Mouse (Mus musculus): ENCODE results near the gene Depdc1b. TPM values are rescaled to one million over a fixed set of nuclear protein-coding genes. Genes with fewer than 3 reads are reported as not detected.

Depdc1b gene
- polyA plus RNA-seq, 1 experiment: 11.2 TPM

DNA sequence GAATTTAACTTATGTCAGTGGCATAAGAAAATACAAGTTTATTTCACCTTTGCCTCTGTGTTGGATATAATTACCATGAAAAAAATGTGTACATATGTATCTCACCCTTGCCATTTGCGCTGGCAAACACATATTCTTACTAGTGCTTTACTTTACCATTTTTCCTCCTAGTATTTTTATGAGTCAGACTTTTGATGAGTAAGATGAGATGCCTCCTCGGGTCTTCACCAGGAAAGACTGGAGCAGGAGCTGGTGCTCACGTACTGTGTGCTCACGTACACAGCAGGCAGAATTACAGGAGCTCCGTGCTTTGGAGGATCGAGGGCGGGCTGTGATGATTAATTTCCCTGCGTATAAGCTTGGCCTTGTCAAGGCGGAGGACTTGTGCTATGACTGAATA, 69.9 kb downstream of the Depdc1b start:
- no peaks in the 10 kb centered on the region for H3K27me3 ChIP-seq (replicated peaks; ENCODE audit: control insufficient read depth, insufficient read depth, low read length)
- no peak overlapping the region for H3K4me3 ChIP-seq (ENCODE audit: insufficient read depth, low read depth, low read length)
- TF ChIP-seq CTCF (conservative IDR thresholded peaks at IDR 0.05; ENCODE audit: insufficient read depth, insufficient read length, low read depth, low read length): no peak
- no peak for TF ChIP-seq POLR2A (IDR thresholded peaks at IDR 0.05; ENCODE audit: low read depth, low read length)
- no peak for DNase-seq
- 81% methylated on average over 9 of the region's 9 CpGs for WGBS
- no peaks in the 10 kb centered on the region for H3K36me3 ChIP-seq (ENCODE audit: control insufficient read depth, insufficient read depth, low read length)
- no peaks in the 10 kb centered on the region for H3K4me1 ChIP-seq (ENCODE audit: control insufficient read depth, insufficient read depth, low read length)
- H3K27ac ChIP-seq (ENCODE audit: insufficient read depth, low read depth, low read length): no peak overlapping the region

DNA sequence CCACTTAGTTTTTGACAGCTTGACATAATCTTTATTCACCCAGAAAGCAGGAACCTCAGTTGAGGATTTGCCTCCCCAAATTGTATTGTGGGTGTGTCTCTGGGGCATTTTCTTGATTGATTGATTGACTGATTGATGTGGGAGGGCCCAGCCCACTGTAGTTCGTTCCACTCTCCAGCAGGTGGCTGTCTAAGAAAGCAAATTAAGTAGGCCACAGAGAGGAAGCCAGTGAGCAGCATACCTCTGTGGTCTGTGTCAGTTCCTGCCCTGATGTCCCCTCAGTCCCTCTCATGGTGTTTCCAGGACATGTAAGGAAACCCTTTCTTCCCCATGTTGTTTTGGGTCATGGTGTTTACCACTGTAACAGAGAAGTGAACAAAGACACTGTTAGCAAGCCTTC, 74.4 kb downstream of the Depdc1b start:
- Histone ChIP-seq H3K4me1 (ENCODE audit: control insufficient read depth, insufficient read depth, low read length) (no peaks in the 10 kb centered on the region), H3K4me3 (ENCODE audit: insufficient read depth, low read depth, low read length) (no peak overlapping the region), H3K27ac (ENCODE audit: insufficient read depth, low read depth, low read length) (no peak overlapping the region), H3K27me3 (replicated peaks; ENCODE audit: control insufficient read depth, insufficient read depth, low read length) (no peaks in the 10 kb centered on the region), H3K36me3 (ENCODE audit: control insufficient read depth, insufficient read depth, low read length) (no peaks in the 10 kb centered on the region)
- no peak for TF ChIP-seq POLR2A (IDR thresholded peaks at IDR 0.05; ENCODE audit: low read depth, low read length)
- TF ChIP-seq CTCF (conservative IDR thresholded peaks at IDR 0.05; ENCODE audit: insufficient read depth, insufficient read length, low read depth, low read length): peak; percentile 86
- WGBS: 0% methylated on average over 1 of the region's 1 CpGs
- peak; percentile 52 for DNase-seq

DNA sequence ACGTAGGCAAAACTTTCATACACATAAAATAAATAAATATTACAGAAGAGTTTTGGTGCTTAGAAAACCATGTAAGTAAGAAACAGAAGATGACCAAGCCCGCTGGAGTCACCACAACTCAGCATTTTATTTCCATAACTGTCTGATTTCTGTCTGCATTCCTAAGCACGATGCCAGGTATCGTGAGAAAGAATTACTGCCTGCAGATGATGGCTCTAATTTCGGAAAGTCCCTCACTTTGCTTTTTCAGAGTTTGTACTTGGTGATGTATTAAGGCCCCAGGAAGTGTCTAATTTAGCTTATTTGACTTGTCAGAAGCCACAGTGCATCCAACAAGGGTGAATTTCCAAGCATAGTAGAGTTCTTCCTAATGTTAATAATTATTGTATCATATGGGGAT, 87.1 kb downstream of the Depdc1b start:
- TF ChIP-seq CTCF (conservative IDR thresholded peaks at IDR 0.05; ENCODE audit: insufficient read depth, insufficient read length, low read depth, low read length) (no peak), POLR2A (IDR thresholded peaks at IDR 0.05; ENCODE audit: low read depth, low read length) (no peak)
- 57% methylated on average over 5 of the region's 5 CpGs for WGBS
- Histone ChIP-seq H3K27me3 (replicated peaks; ENCODE audit: control insufficient read depth, insufficient read depth, low read length) (no peaks in the 10 kb centered on the region), H3K4me3 (ENCODE audit: insufficient read depth, low read depth, low read length) (no peak overlapping the region), H3K36me3 (ENCODE audit: control insufficient read depth, insufficient read depth, low read length) (no peaks in the 10 kb centered on the region; the same call in 1 of the 2 replicates), H3K27ac (ENCODE audit: insufficient read depth, low read depth, low read length) (no peak overlapping the region), H3K4me1 (ENCODE audit: control insufficient read depth, insufficient read depth, low read length) (no peaks in the 10 kb centered on the region)
- DNase-seq: no peak

DNA sequence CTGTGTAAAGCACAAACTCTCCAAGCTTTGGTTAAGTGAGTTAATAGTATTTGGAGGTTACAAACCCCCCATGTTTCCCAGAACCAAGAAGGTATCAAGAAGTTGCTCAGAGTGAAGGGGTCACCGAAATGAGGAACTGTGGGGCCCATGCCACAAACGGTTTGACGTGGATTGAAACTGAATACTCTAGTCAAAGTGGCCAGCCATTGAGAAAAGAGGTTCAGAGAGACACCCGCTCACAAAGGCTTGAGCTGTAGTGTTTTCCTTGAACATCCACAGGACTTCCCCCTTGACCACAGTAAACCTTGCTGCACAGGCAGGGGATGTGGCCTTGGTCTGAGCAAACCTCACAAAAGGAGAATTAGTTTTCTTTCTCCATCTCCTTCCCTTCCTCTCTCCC, 88.2 kb downstream of the Depdc1b start:
- 81% methylated on average over 4 of the region's 4 CpGs for WGBS
- H3K27ac ChIP-seq (ENCODE audit: insufficient read depth, low read depth, low read length): no peak overlapping the region
- no peak overlapping the region for H3K4me3 ChIP-seq (ENCODE audit: insufficient read depth, low read depth, low read length)
- no peak for DNase-seq
- no peaks in the 10 kb centered on the region for H3K27me3 ChIP-seq (replicated peaks; ENCODE audit: control insufficient read depth, insufficient read depth, low read length)
- TF ChIP-seq POLR2A (IDR thresholded peaks at IDR 0.05; ENCODE audit: low read depth, low read length) (no peak), CTCF (conservative IDR thresholded peaks at IDR 0.05; ENCODE audit: insufficient read depth, insufficient read length, low read depth, low read length) (no peak)
- no peaks in the 10 kb centered on the region; the same call in 1 of the 2 replicates for H3K36me3 ChIP-seq (ENCODE audit: control insufficient read depth, insufficient read depth, low read length)
- no peaks in the 10 kb centered on the region for H3K4me1 ChIP-seq (ENCODE audit: control insufficient read depth, insufficient read depth, low read length)

DNA sequence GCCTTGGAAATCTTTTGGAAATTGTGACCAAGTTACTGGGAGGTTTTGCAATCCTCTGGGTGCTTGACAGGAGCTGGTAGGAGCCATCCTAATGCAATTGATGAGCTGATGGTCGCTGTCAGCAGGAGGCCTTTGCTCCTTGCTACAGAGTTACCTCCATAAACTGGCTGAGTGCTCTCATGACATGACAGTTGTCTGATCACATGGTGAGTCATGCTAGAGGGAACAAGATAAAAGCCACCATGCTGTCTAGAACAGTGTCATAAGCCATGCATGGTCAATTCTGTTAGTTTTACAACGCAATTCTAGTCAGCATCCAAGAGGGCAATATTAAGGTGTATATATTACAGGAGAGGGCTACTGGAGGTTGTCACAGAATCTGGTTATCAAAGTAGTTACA, 99.3 kb downstream of the Depdc1b start:
- 58% methylated on average over 2 of the region's 2 CpGs for WGBS
- Histone ChIP-seq H3K4me1 (ENCODE audit: control insufficient read depth, insufficient read depth, low read length) (0 out of 2 replicates have a peak, but pooled peaks cover 6% of the 10 kb centered on the region), H3K36me3 (ENCODE audit: control insufficient read depth, insufficient read depth, low read length) (no peaks in the 10 kb centered on the region), H3K27me3 (replicated peaks; ENCODE audit: control insufficient read depth, insufficient read depth, low read length) (no peaks in the 10 kb centered on the region), H3K4me3 (ENCODE audit: insufficient read depth, low read depth, low read length) (no peak overlapping the region), H3K27ac (ENCODE audit: insufficient read depth, low read depth, low read length) (no peak overlapping the region)
- no peak for TF ChIP-seq POLR2A (IDR thresholded peaks at IDR 0.05; ENCODE audit: low read depth, low read length)
- no peak for TF ChIP-seq CTCF (conservative IDR thresholded peaks at IDR 0.05; ENCODE audit: insufficient read depth, insufficient read length, low read depth, low read length)
- no peak for DNase-seq

DNA sequence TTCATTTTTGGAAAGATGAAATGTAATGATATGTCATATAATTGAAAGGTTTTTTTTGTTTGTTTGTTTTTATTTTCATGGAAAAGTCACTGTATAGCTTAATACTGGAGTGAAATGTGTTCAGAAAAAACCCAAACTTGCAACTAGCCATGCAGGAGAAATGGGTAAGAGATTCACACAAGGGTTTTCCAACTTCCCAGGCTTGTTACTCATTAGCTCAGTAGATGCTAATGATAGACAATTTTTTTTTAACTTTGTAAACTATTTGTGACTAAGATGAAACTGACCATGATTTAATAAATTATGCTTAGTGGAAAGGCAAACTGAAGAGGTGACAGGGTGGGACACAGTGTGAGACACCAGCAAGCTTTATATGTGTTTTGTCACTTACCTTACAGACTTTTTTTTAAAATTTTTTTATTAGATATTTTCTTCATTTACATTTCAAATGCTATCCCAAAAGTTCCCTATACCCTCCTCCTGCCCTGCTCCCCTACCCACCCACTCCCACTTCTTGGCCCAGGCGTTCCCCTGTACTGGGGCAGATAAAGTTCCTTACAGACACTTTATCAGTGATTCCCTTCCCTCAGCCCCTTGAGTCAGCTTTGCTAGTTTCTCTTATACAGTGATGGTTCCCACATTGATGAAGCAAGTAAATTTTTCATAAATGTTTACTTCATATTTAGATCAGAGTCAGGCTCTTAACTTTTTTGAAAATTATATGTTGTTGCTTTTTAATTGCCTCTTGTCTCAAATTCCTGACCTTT, 102.8 kb downstream of the Depdc1b start:
- no peak overlapping the region for H3K27ac ChIP-seq (ENCODE audit: insufficient read depth, low read depth, low read length)
- WGBS: 92% methylated on average over 1 of the region's 1 CpGs
- 0 out of 2 replicates have a peak, but pooled peaks cover 6% of the 10 kb centered on the region for H3K4me1 ChIP-seq (ENCODE audit: control insufficient read depth, insufficient read depth, low read length)
- peak; percentile 67 for DNase-seq
- TF ChIP-seq POLR2A (IDR thresholded peaks at IDR 0.05; ENCODE audit: low read depth, low read length): no peak
- TF ChIP-seq CTCF (conservative IDR thresholded peaks at IDR 0.05; ENCODE audit: insufficient read depth, insufficient read length, low read depth, low read length): no peak
- H3K36me3 ChIP-seq (ENCODE audit: control insufficient read depth, insufficient read depth, low read length): no peaks in the 10 kb centered on the region
- H3K27me3 ChIP-seq (replicated peaks; ENCODE audit: control insufficient read depth, insufficient read depth, low read length): no peaks in the 10 kb centered on the region
- no peak overlapping the region for H3K4me3 ChIP-seq (ENCODE audit: insufficient read depth, low read depth, low read length)

DNA sequence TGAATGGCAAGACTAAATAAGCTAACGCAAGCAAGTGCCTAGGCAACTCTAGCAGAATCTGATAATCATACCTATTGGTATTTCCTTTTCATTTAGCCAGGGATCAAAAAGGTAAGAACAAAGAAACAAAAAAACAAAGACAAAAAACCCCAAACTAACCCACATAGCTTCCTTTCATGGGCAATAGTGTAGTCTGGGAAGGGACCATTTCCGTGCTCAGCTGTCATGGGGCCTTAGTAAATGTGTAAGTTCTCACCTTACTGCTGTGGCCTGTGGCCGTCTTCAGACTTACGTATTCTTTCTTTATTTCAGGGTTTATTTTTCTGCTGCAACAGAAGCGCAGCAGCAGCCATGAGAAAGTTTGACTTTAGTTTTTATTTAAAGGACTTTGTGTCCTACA, 110.2 kb downstream of the Depdc1b start:
- TF ChIP-seq CTCF (conservative IDR thresholded peaks at IDR 0.05; ENCODE audit: insufficient read depth, insufficient read length, low read depth, low read length): no peak
- TF ChIP-seq POLR2A (IDR thresholded peaks at IDR 0.05; ENCODE audit: low read depth, low read length): no peak
- WGBS: 89% methylated on average over 5 of the region's 5 CpGs
- no peak overlapping the region for H3K4me3 ChIP-seq (ENCODE audit: insufficient read depth, low read depth, low read length)

More for the DNA sequence above, 110.2 kb downstream of the Depdc1b start:
- no peak for DNase-seq
- no peaks in the 10 kb centered on the region for H3K4me1 ChIP-seq (ENCODE audit: control insufficient read depth, insufficient read depth, low read length)
- no peaks in the 10 kb centered on the region for H3K36me3 ChIP-seq (ENCODE audit: control insufficient read depth, insufficient read depth, low read length)
- no peak overlapping the region for H3K27ac ChIP-seq (ENCODE audit: insufficient read depth, low read depth, low read length)
- no peaks in the 10 kb centered on the region for H3K27me3 ChIP-seq (replicated peaks; ENCODE audit: control insufficient read depth, insufficient read depth, low read length)
